Mouse (Mus musculus) megakaryocyte, embryonic 14.5 days (primary cell): ENCODE measurements around the gene Sulf2.

Experiments
- FLI1 ChIP-seq: IDR thresholded peaks from 2 replicates; pipeline ENCODE4 v1.6.1; 2012; ENCODE audit warnings: low read length, inconsistent platforms, mixed read lengths
- GATA1 ChIP-seq: IDR thresholded peaks from 3 replicates; pipeline ENCODE4 v1.6.1; 2012; ENCODE audit warnings: mixed read lengths, low read length, inconsistent platforms, borderline replicate concordance

- TF ChIP-seq GATA1 (no peak), FLI1 (no peak)
Observed at GRCm38 (mm10) chr2:166027834-166028233, 127.6 kb downstream of the Sulf2 start.
